Mouse (Mus musculus) ES-E14 (cell line): ENCODE results near the gene Thoc6.

Source experiments
- CHD2 ChIP-seq: IDR thresholded peaks from 2 replicates; pipeline ENCODE4 v1.6.1; 2014; ENCODE audit warnings: mild to moderate bottlenecking, low read depth, low read length, inconsistent platforms
- ZNF384 ChIP-seq: IDR thresholded peaks from 2 replicates; pipeline ENCODE4 v1.6.1; 2012; ENCODE audit warnings: low read depth, low read length, inconsistent platforms

DNA sequence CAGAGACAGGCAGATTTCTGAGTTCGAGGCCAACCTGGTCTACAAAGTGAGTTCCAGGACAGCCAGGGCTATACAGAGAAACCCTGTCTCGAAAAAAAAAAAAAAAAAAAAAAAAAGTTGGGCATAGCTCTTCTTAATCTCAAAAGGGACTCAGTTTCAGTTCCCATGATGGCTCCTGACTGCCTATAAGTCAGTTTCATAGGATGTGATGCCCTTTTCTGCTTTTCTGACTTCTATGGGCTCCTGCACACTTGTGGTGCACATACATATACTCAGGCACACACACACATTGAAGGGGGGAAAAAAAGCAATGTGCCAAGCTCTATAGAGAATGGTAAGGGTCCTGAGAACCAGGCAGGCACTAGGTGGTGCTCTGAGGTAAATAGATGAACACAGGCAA, 20.4 kb downstream of the Thoc6 start:
- TF ChIP-seq ZNF384 (no peak), CHD2 (no peak)
